Mouse (Mus musculus) frontal cortex, postnatal 10 days (tissue): ENCODE data around the gene Qrich1.
"Not testable (repeated sequence)": the region's sequence is repeated elsewhere in the genome, so short reads cannot be mapped to it uniquely, and the experiment has no call there.

Source experiments
- DNase-seq, 2 experiments: peaks; one replicate each; pipeline ENCODE4 v3.0.0; 2022; ENCODE audit warnings: low spot score in 2 of 2, mixed read lengths in 1 of 2

Gene Qrich1

DNA sequence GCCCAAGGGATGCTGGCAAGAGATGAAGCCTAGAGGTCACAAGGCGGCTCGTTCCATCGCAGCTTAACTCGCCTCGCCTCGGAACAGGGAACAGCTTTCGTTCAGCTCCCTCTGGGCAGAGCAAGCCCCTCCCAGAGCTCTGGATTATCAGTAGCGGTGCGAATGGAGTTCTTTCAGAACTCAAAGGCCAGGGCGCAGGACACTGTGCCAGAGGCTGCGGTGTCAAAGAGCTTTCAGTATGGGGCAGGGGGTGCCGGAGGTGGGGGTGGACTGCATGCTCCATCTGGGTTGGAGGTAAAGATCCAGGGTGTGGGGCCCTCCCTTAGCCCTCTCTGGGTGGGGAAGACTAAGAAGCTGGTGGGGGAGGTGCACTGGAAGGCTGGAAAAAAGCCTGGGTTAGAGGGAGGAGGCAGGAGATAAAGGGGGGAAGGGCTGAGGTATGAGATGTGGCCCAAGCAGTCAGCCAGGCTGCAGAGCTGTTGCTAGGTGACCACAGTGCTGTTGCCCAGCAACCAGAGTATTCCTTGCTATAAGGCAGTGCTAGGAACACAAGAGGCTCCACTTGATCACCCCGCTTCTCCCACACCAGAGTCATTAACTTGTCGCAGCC lies 71.1 kb downstream of the Qrich1 start:
- DNase-seq = peak; percentile 80 to 90

DNA sequence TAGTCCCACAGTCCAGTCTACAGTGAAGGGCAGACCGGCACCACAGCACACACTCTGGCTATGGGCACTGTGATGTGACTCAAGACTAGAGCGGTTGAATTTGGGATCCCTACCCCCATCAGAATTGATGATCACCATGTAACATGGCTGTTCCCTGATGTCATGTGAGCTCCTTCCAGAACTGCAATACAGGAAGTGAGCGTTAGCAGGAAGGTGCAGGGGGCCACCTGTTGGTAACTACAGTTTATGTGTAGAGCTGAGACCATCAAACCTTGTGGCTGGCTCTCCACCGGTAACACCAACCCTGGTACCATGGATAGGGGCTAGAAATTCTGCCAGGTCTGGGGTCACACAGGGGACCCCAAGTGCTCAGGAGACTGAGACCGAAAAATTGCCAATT lies 72.6 kb downstream of the Qrich1 start:
- no peak for DNase-seq

GRCm38 (mm10) chr9:108591462-108591861 lies 74.9 kb downstream of the Qrich1 start:
- no peak for DNase-seq

DNA sequence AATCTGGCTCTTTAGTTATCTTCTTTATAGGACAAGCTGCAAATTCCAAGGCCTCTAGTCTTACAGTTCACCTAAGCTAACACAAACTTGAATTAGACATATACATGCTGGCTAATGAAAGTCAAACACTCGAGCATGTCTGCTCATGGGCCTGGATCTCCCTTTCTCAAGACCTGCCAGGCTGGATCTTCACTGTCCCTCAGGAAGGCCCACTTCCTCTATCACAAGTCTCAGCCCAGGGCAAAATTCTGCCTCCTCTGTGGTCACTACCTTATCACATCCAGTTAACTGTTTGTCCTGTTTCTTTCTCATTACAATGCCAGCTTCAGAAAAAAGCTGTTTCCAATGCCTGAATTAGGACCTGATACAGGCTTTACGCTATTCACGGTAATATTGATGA lies 77.7 kb downstream of the Qrich1 start:
- DNase-seq = no peak

DNA sequence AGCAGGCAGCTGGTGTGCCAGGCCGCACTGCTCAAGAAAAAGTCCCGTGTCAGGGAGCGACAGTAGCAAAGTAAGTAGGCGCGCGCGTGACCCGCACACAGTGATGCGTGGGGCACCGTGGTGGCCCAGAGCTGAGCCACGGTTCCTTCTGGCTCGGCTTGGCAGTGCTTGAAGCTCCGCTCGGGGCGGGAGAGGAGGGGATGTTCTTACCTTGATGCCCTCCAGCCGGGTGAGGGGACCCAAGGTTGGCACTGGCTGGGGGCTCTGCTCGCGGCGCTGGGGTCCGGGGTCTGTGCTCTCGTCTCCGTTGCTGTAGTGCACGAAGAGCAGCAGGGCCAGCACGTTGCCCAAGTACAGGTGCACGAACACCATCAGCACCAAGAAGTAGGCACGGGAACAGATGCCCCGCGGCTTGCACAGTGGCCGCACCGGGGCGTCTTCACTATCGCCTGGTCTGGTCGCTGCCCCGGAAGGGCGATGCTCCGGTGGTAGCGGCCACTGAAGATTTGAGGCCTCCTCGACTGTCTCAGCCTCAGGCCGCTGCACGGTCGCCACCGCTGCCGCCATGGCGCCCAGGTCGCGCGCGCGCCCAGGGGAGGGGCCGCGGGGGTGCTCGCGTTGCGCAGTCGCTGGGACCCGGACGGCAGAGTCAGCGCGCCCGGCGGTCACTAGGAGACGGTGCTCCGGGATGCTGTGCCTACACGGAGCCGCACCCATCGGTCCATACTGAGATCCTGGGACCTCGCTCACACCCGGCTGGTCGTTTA lies 80.6 kb downstream of the Qrich1 start, which contains the start of gene P4htm:
Gene P4htm (minus strand): TSS at position 670 of the 767 bp plus-strand sequence.
- DNase-seq = peak in 1 of 2 experiments; percentile 72

DNA sequence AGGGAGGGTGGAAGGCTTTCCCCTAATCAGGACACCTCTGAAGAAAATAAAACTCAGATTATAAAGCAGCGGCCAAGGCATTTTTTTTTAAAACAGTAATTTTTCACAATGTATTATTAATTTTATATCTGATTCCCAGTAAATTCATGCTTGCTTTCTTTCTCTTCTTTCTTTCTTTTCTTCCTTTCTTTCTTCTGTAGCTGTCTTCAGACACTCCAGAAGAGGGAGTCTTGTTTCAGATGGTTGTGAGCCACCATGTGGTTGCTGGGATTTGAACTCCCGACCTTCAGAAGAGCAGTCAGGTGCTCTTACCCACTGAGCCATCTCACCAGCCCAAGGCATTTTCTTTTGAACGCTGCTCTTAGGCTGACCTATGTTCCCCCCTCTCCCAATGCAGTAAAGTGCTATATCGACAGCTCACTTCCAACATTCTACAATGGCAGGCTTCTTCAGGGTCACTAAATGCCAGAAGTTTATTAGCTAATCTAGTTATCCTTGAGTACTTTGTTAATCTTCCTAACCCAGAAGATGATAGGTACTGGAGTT lies 82.5 kb downstream of the Qrich1 start:
- no peak for DNase-seq

DNA sequence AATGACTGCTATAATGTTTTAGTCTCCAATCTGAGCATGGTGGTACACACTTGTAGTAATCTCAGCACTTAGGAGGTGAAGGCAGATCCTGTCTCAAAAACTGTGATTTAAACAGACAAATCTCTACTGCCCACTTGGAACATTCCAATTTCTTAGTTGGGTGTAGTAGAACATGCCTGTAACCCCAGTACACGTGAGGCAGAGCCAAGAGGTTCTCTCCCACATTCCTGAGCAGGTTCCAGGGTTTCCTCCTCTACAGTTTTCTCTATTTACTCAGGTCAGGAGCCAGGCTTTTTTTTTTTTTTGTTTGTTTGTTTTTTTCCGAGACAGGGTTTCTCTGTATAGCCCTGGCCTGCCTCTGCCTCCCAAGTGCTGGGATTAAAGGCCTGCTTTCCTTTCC lies 83.4 kb downstream of the Qrich1 start:
- no peak for DNase-seq

DNA sequence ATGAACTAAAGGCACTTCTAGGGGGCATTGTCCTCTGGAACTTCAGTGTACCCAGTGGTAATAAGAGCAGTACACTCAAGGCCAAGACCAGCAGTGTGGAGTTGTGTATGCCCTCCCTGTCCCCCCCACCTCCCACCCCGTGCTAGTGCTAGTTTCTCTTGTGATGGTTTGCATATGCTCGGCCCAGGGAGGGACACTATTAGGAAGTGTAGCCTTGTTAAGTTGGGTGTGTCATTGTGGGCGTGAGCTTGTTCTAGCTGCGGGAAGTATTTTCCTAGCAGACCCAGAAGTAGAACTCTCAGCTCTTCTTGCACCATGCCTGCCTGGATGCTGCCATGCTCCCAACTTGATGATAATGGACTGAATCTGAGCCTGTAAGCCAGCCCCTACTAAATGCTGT lies 85.4 kb downstream of the Qrich1 start:
- DNase-seq = no peak

GRCm38 (mm10) chr9:108607929-108608328 lies 91.3 kb downstream of the Qrich1 start:
- DNase-seq = not testable (repeated sequence)

GRCm38 (mm10) chr9:108608889-108609288 lies 92.3 kb downstream of the Qrich1 start:
- DNase-seq = no peak
